Mouse (Mus musculus): ENCODE results near the gene Map6.

DNA sequence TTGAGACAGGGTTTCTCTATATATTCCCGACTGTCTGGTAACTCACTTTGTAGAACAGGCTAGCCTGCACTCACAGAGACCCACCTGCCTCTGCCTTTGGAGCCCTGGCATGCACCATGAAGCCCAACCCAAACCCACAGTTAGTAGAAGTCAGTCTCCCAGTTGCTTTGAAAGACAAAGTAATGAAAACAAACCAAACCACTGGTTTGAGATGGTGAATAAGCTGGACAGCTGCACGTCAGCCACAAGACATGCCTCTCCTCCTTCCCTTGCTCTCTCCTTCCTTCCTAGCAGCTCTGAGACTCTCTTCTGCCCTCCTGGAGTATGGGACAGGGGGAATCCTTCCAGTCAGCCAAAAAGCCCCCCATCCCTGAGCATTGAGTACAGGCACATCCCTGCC is 94.9 kb downstream of the Map6 start:
- TF ChIP-seq POLR2A (IDR thresholded peaks at IDR 0.05; ENCODE audit: low read depth, low read length) (no peak), CTCF (IDR thresholded peaks at IDR 0.05; ENCODE audit: borderline replicate concordance, insufficient read depth, low read length) (no peak)

All from embryonic fibroblast, embryonic 13.5 days (primary cell).